Mouse (Mus musculus) heart, postnatal 0 days (tissue): ENCODE data around the gene Pik3ca. TPM values are rescaled to one million over a fixed set of nuclear protein-coding genes. Genes with fewer than 3 reads are reported as not detected.

ENCODE experiments used
- ATAC-seq: fragments of 200-750 bp; cut with Nextera tagmentation; 2 replicates; pipeline ENCODE4 v1.8.0; 2017; ENCODE audit warnings: low read depth, moderate number of reproducible peaks, moderate library complexity; ENCODE audit not compliant: insufficient read depth
- DNase-seq: peaks from one replicate; pipeline ENCODE4 v3.0.0-alpha.2; 2016; ENCODE audit warnings: low spot score
- H3K27ac ChIP-seq: fragments of 300-500 bp; sonication (generic); 2 replicates; pipeline ENCODE4 v1.5.1; 2014; ENCODE audit warnings: low read depth, mild to moderate bottlenecking
- H3K27me3 ChIP-seq: fragments of 300-500 bp; sonication (generic); 2 replicates; pipeline ENCODE4 v1.6.1; 2014; ENCODE audit warnings: low read length, mixed read lengths; ENCODE audit not compliant: control insufficient read depth, insufficient read depth
- H3K36me3 ChIP-seq: fragments of 300-500 bp; sonication (generic); replicated peaks from 2 replicates; pipeline ENCODE4 v1.6.1; 2014; ENCODE audit warnings: low read length, mixed read lengths; ENCODE audit not compliant: control insufficient read depth, insufficient read depth
- H3K4me1 ChIP-seq: fragments of 300-500 bp; sonication (generic); 2 replicates; pipeline ENCODE4 v1.6.1; 2014; ENCODE audit warnings: antibody characterized with exemption; ENCODE audit not compliant: control insufficient read depth, insufficient read depth
- H3K4me2 ChIP-seq: fragments of 300-500 bp; sonication (generic); 2 replicates; pipeline ENCODE4 v1.6.1; 2014; ENCODE audit warnings: low read depth, mild to moderate bottlenecking, low read length, moderate library complexity
- H3K4me3 ChIP-seq: fragments of 300-500 bp; sonication (generic); 2 replicates; pipeline ENCODE4 v1.5.1; 2014; ENCODE audit warnings: low read depth, low read length
- H3K9ac ChIP-seq: fragments of 300-500 bp; sonication (generic); replicated peaks from 2 replicates; pipeline ENCODE4 v1.6.1; 2014; ENCODE audit warnings: low read depth, low read length, mixed read lengths
- H3K9me3 ChIP-seq: fragments of 300-500 bp; sonication (generic); replicated peaks from 2 replicates; pipeline ENCODE4 v1.6.1; 2016; ENCODE audit warnings: low read length; ENCODE audit not compliant: control insufficient read depth
- CTCF ChIP-seq: IDR thresholded peaks from 2 replicates; pipeline ENCODE4 v1.5.1; 2016; ENCODE audit warnings: antibody characterized with exemption, control low read depth, low read depth
- EP300 ChIP-seq: IDR thresholded peaks from 2 replicates; pipeline ENCODE4 v1.6.1; 2016; ENCODE audit warnings: antibody characterized with exemption, low read depth
- WGBS: fragments of 180-500 bp; shearing (Covaris S2); extraction: QIAGEN DNeasy Blood & Tissue Kit; methylation state at CpG from one replicate; pipeline ENCODE4 v1.1.7; 2014; 5-methylcytosine and 5-hydroxymethylcytosine counted together
- polyA plus RNA-seq: library from polyadenylated mRNA; unstranded; fragments of >200 nt; fragmentation: Nextera tagmentation; extraction: Ambion mirVana; gene quantifications from 2 replicates; pipeline ENCODE4 v1.2.1, GENCODE M21; 2015
- total RNA-seq: library from RNA; depleted of rRNA; stranded (reverse); fragments of >200 nt; gene quantifications from 2 replicates; pipeline ENCODE4 v1.2.3, GENCODE M21; 2014; ENCODE audit warnings: low replicate concordance

Gene Pik3ca
- total and polyA plus RNA-seq, 2 experiments from 2014 or later = 6.7 to 19.2 TPM

DNA sequence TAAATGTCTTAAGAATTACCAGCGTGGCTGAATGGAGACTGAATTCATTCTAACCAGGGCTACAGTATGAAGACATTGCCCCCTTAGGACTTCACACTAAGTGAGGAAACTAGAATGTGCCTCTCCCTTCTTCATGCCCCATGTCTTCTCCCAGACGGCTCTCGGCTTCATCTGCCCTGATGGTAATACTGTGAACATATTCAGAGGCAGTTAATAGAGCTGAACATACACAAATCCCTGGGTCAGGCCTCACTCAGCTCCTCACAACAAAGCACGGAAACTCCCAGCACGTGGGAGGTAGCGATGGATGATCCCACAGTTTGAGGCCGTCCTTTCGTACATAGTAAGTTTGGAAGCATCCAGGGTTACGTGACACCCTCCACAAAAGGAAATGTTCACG lies 75.7 kb downstream of the Pik3ca start:
- Histone ChIP-seq H3K4me2 (no peak overlapping the region), H3K4me1 (peaks cover 9% of the 10 kb centered on the region; the same call in 1 of the 2 replicates), H3K36me3 (no peaks in the 10 kb centered on the region), H3K4me3 (no peak overlapping the region), H3K27ac (no peak overlapping the region), H3K27me3 (no peaks in the 10 kb centered on the region), H3K9me3 (no peaks in the 10 kb centered on the region), H3K9ac (no peak overlapping the region)
- no peak for ATAC-seq
- DNase-seq = no peak
- TF ChIP-seq CTCF (no peak), EP300 (no peak)
- WGBS = 70% methylated on average over 10 of the region's 10 CpGs

- Histone ChIP-seq H3K4me3 (no peak overlapping the region), H3K9me3 (no peaks in the 10 kb centered on the region), H3K4me2 (no peak overlapping the region), H3K9ac (no peak overlapping the region), H3K36me3 (no peaks in the 10 kb centered on the region), H3K4me1 (no peaks in the 10 kb centered on the region), H3K27me3 (no peaks in the 10 kb centered on the region), H3K27ac (no peak overlapping the region)
- TF ChIP-seq EP300 = no peak
- TF ChIP-seq CTCF = no peak
- 85% methylated on average over 7 of the region's 7 CpGs for WGBS
- ATAC-seq (no peak), DNase-seq (no peak)
These were observed 82.5 kb downstream of the Pik3ca start for GRCm38 (mm10) chr3:32479961-32480360.

DNA sequence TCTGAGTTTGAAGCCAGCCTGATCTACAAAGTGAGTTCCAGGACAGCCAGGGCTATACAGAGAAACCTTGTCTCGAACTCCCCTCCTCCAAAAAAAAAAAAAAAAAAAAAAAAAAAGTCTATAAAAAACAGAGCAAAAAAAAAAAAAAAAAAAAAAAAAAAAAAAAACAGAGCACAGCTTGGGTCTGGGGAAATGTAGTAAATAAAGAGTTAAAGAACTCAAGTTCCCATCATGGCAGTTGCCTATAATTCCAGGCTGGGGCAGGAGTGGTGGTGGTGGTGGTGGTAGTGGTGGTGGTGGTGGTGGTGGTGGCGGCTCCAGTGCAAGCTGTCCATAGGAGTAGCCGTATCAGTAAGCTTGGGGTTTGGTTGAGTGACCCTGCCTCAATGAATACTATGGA lies 85.6 kb downstream of the Pik3ca start:
- H3K27ac ChIP-seq = no peak overlapping the region
- ATAC-seq (no peak), DNase-seq (no peak)
- H3K27me3 ChIP-seq = no peaks in the 10 kb centered on the region
- WGBS = 75% methylated on average over 3 of the region's 3 CpGs
- H3K9me3 ChIP-seq = no peaks in the 10 kb centered on the region
- H3K9ac ChIP-seq = no peak overlapping the region
- H3K36me3 ChIP-seq = no peaks in the 10 kb centered on the region
- H3K4me3 ChIP-seq = no peak overlapping the region
- H3K4me2 ChIP-seq = no peak overlapping the region
- H3K4me1 ChIP-seq = no peaks in the 10 kb centered on the region
- no peak for TF ChIP-seq CTCF
- TF ChIP-seq EP300 = no peak

- TF ChIP-seq EP300 = no peak
- no peak for TF ChIP-seq CTCF
- no peak for ATAC-seq
- Histone ChIP-seq H3K4me3 (no peak overlapping the region), H3K9ac (no peak overlapping the region), H3K27me3 (no peaks in the 10 kb centered on the region), H3K4me1 (no peaks in the 10 kb centered on the region), H3K9me3 (no peaks in the 10 kb centered on the region), H3K27ac (no peak overlapping the region), H3K4me2 (no peak overlapping the region), H3K36me3 (no peaks in the 10 kb centered on the region)
- no peak for DNase-seq
- WGBS = 73% methylated on average over 4 of the region's 4 CpGs
These were observed 89.1 kb downstream of the Pik3ca start for GRCm38 (mm10) chr3:32486543-32486942.

- no peak overlapping the region for H3K4me3 ChIP-seq
- TF ChIP-seq CTCF (no peak), EP300 (no peak)
- 75% methylated on average over 6 of the region's 6 CpGs for WGBS
- no peak overlapping the region for H3K27ac ChIP-seq
- no peak for DNase-seq
- H3K9ac ChIP-seq = no peak overlapping the region
- no peaks in the 10 kb centered on the region for H3K9me3 ChIP-seq
- no peak overlapping the region for H3K4me2 ChIP-seq
- no peaks in the 10 kb centered on the region for H3K4me1 ChIP-seq
- H3K36me3 ChIP-seq = no peaks in the 10 kb centered on the region
- H3K27me3 ChIP-seq = no peaks in the 10 kb centered on the region
- ATAC-seq = no peak
These were observed 90.7 kb downstream of the Pik3ca start for GRCm38 (mm10) chr3:32488172-32488571.

- Histone ChIP-seq H3K4me1 (no peaks in the 10 kb centered on the region), H3K9me3 (no peaks in the 10 kb centered on the region), H3K9ac (no peak overlapping the region), H3K36me3 (no peaks in the 10 kb centered on the region), H3K4me2 (no peak overlapping the region), H3K4me3 (no peak overlapping the region), H3K27ac (no peak overlapping the region), H3K27me3 (no peaks in the 10 kb centered on the region)
- ATAC-seq = no peak
- 71% methylated on average over 15 of the region's 15 CpGs for WGBS
- no peak for DNase-seq
- TF ChIP-seq CTCF = no peak
- TF ChIP-seq EP300 = no peak
These were observed 92.8 kb downstream of the Pik3ca start for GRCm38 (mm10) chr3:32490076-32490927.
